Mouse (Mus musculus) limb, embryonic 10.5 days (tissue): ENCODE data around the gene Dguok. TPM values are rescaled to one million over a fixed set of nuclear protein-coding genes. Genes with fewer than 3 reads are reported as not detected.

Experiments
- DNase-seq: peaks from one replicate; pipeline ENCODE4 v3.0.0-alpha.2; 2017; ENCODE audit warnings: low spot score
- H3K27ac ChIP-seq: fragments of 300-500 bp; sonication (generic); 2 replicates; pipeline ENCODE4 v1.5.1; 2016; ENCODE audit warnings: mild to moderate bottlenecking
- H3K27me3 ChIP-seq: fragments of 300-500 bp; sonication (generic); 2 replicates; pipeline ENCODE4 v1.6.1; 2016; ENCODE audit warnings: low read depth, mild to moderate bottlenecking; ENCODE audit not compliant: poor library complexity, severe bottlenecking
- H3K36me3 ChIP-seq: fragments of 300-500 bp; sonication (generic); 2 replicates; pipeline ENCODE4 v1.6.1; 2016; ENCODE audit warnings: mild to moderate bottlenecking, moderate library complexity
- H3K4me1 ChIP-seq: fragments of 300-500 bp; sonication (generic); 2 replicates; pipeline ENCODE4 v1.6.1; 2016
- H3K4me3 ChIP-seq: fragments of 300-500 bp; sonication (generic); 2 replicates; pipeline ENCODE4 v1.5.1; 2016; ENCODE audit warnings: mild to moderate bottlenecking, moderate library complexity
- H3K9me3 ChIP-seq: fragments of 300-500 bp; sonication (generic); replicated peaks from 2 replicates; pipeline ENCODE4 v1.6.1; 2016; ENCODE audit warnings: mild to moderate bottlenecking
- WGBS: fragments of 180-500 bp; shearing (Covaris S2); methylation state at CpG from one replicate; pipeline ENCODE4 v1.1.7; 2016; 5-methylcytosine and 5-hydroxymethylcytosine counted together
- polyA plus RNA-seq: library from polyadenylated mRNA; unstranded; fragments of >200 nt; fragmentation: Nextera tagmentation; extraction: Ambion mirVana; gene quantifications from 2 replicates; pipeline ENCODE4 v1.2.1, GENCODE M21; 2016

Gene Dguok
- polyA plus RNA-seq, 1 experiment from 2014 or later = 69.5 TPM

- Histone ChIP-seq H3K36me3 (peaks cover 61% of the 10 kb centered on the region), H3K27ac (no peak overlapping the region), H3K4me1 (no peaks in the 10 kb centered on the region), H3K9me3 (no peaks in the 10 kb centered on the region), H3K4me3 (no peak overlapping the region), H3K27me3 (no peaks in the 10 kb centered on the region)
- DNase-seq = no peak
- 90% methylated on average over 9 of the region's 9 CpGs for WGBS
Observed at GRCm38 (mm10) chr6:83496009-83496752, 10.6 kb downstream of the Dguok start.

DNA sequence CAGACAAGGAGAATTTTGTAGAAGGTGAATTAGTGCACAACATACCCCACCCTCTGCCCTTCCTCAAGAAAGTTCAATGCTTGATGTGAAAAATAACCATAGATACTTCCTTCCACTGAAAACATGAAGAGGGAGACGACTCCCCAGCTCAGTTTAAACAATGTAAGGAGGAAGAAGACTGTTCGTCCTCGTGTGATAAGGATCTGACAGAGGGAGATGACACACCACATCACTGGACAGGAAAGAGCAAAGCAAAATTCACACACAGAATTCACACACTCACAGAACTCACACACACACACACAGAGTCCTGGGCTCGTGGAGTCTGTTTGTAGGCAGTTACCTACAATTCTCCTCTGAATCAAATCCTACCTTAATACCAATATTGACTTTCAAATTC lies 16.1 kb downstream of the Dguok start:
- Histone ChIP-seq H3K9me3 (no peaks in the 10 kb centered on the region), H3K4me3 (no peak overlapping the region), H3K27me3 (no peaks in the 10 kb centered on the region), H3K36me3 (peaks cover 77% of the 10 kb centered on the region), H3K4me1 (no peaks in the 10 kb centered on the region), H3K27ac (no peak overlapping the region)
- 86% methylated on average over 4 of the region's 4 CpGs for WGBS
- no peak for DNase-seq

- 84% methylated on average over 5 of the region's 5 CpGs for WGBS
- Histone ChIP-seq H3K27ac (no peak overlapping the region), H3K36me3 (peaks cover 81% of the 10 kb centered on the region), H3K4me1 (no peaks in the 10 kb centered on the region), H3K9me3 (no peaks in the 10 kb centered on the region), H3K27me3 (no peaks in the 10 kb centered on the region), H3K4me3 (no peak overlapping the region)
- no peak for DNase-seq
Observed at GRCm38 (mm10) chr6:83488200-83488599, 18.6 kb downstream of the Dguok start.

GRCm38 (mm10) chr6:83487298-83487697 lies 19.5 kb downstream of the Dguok start:
- no peak for DNase-seq
- Histone ChIP-seq H3K4me3 (no peak overlapping the region), H3K27ac (no peak overlapping the region), H3K9me3 (no peaks in the 10 kb centered on the region), H3K36me3 (peaks cover 86% of the 10 kb centered on the region), H3K27me3 (no peaks in the 10 kb centered on the region), H3K4me1 (no peaks in the 10 kb centered on the region)
- 91% methylated on average over 4 of the region's 4 CpGs for WGBS

DNA sequence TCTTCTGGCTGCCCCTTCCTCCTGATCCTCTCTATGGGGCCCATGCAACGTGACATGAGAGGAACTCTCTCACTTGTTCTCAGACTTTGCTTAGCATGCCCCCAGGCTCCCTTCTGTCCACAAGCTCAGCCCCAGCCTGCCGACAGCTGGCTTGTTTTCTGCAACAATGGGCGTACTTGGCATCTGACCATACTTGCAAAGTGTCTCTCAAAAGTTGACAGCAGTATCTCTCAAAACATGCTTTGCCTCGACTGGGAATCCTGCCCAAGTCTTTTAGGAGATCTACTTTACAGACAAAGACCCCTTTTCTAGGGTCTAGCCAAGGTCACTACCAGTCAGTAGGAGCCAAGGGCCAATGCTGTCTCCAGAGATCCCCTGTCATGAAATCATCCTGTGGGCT lies 20.9 kb downstream of the Dguok start:
- Histone ChIP-seq H3K9me3 (no peaks in the 10 kb centered on the region), H3K27ac (no peak overlapping the region), H3K4me1 (no peaks in the 10 kb centered on the region), H3K4me3 (no peak overlapping the region), H3K36me3 (peaks cover 93% of the 10 kb centered on the region), H3K27me3 (no peaks in the 10 kb centered on the region)
- 82% methylated on average over 4 of the region's 4 CpGs for WGBS
- no peak for DNase-seq

DNA sequence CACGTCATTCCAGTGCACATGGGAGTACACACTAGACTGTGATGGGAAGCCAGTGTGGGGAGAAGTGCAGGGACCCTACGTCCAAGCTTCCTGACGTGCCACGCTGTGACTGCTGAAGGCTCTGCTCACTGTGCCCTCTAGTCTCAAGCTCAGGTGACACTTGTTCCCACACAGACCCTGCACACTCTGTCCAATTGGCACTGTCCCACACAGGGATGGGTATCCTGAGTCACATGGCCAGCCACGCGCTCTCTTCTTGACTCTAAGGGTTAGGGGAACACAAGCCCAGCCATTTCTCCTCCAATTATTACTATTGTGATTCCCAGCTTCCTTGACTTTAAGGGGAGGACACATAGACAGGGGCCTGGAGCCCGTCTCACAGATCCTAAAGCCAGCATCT lies 23.0 kb downstream of the Dguok start:
- no peaks in the 10 kb centered on the region for H3K27me3 ChIP-seq
- no peak overlapping the region for H3K27ac ChIP-seq
- H3K9me3 ChIP-seq = no peaks in the 10 kb centered on the region
- no peak for DNase-seq
- peaks cover 95% of the 10 kb centered on the region for H3K36me3 ChIP-seq
- H3K4me3 ChIP-seq = no peak overlapping the region
- 94% methylated on average over 7 of the region's 7 CpGs for WGBS
- H3K4me1 ChIP-seq = peaks cover 4% of the 10 kb centered on the region; the same call in 1 of the 2 replicates

- no peak for DNase-seq
- 56% methylated on average over 10 of the region's 10 CpGs for WGBS
- Histone ChIP-seq H3K27me3 (no peaks in the 10 kb centered on the region), H3K27ac (no peak overlapping the region), H3K4me1 (peaks cover 4% of the 10 kb centered on the region; the same call in 1 of the 2 replicates), H3K9me3 (no peaks in the 10 kb centered on the region), H3K36me3 (peaks cover 85% of the 10 kb centered on the region), H3K4me3 (no peak overlapping the region)
Observed at GRCm38 (mm10) chr6:83482418-83483085, 24.2 kb downstream of the Dguok start.

DNA sequence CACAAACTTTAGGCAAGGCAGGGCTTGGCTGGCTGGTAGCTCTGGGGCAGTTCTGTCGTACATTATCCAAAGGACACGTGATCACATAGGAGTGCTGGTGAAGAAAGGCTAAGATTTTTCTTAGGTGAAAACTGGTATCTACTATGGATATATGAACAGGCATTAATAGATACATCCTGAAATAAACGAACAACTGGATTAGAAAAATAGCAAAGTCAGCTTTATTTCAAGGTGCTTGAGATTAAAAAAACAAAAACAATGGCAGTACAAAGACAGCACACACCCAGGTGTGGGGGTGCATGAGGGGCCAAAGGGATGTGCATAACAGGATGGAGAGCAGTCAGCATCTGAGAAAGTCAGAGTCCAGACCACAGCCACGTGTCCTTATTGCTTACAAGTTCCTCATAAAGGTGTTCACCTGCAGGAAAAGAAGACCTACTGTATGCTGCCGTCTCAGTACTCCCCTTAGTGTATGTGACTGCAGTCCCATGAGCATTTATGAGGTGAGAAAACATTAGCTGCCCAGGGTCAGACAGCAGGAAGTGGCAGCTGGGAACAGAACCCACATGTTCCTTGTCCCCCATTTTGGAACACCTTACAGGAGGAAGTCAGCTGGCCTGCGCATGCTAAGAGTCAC lies 26.6 kb downstream of the Dguok start:
- H3K4me1 ChIP-seq = peaks cover 4% of the 10 kb centered on the region; the same call in 1 of the 2 replicates

GRCm38 (mm10) chr6:83479193-83479592 lies 27.6 kb downstream of the Dguok start:
- Histone ChIP-seq H3K4me1 (peaks cover 4% of the 10 kb centered on the region; the same call in 1 of the 2 replicates), H3K27ac (no peak overlapping the region), H3K4me3 (no peak overlapping the region), H3K27me3 (no peaks in the 10 kb centered on the region), H3K9me3 (no peaks in the 10 kb centered on the region), H3K36me3 (peaks cover 52% of the 10 kb centered on the region)
- DNase-seq = no peak
- 88% methylated on average over 2 of the region's 2 CpGs for WGBS

More for the DNA sequence above, 26.6 kb downstream of the Dguok start:
- Histone ChIP-seq H3K36me3 (peaks cover 61% of the 10 kb centered on the region), H3K27me3 (no peaks in the 10 kb centered on the region), H3K9me3 (no peaks in the 10 kb centered on the region), H3K27ac (no peak overlapping the region), H3K4me3 (no peak overlapping the region)
- no peak for DNase-seq
- WGBS = 90% methylated on average over 6 of the region's 6 CpGs

DNA sequence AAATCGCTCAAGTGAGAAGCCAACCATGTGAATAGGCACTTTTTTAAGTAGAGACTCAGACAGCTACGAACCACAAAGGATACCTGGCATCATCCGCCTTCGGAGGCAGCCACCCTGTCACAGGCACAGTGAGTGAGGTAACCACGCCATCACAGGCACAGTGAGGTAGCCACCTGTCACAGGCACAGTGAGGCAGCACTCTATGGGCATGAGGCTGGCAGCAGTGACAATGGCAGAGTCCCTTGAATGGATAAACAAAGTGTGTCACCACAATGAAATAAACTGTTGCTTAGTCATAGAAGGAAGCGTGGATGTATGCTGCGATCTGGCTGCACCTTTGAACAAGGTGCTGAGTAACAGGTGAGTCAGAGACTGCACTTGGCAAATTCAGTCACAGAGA lies 28.1 kb downstream of the Dguok start:
- 94% methylated on average over 7 of the region's 7 CpGs for WGBS
- Histone ChIP-seq H3K27me3 (no peaks in the 10 kb centered on the region), H3K27ac (no peak overlapping the region), H3K9me3 (no peaks in the 10 kb centered on the region), H3K36me3 (peaks cover 46% of the 10 kb centered on the region), H3K4me1 (peaks cover 4% of the 10 kb centered on the region; the same call in 1 of the 2 replicates), H3K4me3 (no peak overlapping the region)
- no peak for DNase-seq

DNA sequence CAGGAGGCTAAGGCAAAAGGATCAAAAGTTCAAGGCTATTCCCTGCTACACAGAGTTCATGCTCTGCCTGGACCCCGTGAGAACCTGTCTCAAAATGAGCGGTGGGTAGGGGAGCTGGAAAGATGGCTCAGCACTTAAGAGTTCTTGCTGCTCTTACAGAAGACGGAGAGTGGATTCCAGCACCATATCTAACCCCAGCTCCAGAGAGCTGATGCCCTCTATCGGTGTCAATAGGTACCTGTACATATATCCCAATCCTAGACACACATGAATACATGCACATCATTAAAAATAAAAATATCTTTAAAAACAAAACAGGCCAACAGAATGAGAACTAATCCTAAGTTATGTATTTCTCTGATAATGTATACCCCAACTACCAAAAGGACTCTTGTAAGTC lies 28.6 kb downstream of the Dguok start:
- H3K9me3 ChIP-seq = no peaks in the 10 kb centered on the region
- H3K27me3 ChIP-seq = no peaks in the 10 kb centered on the region
- peaks cover 4% of the 10 kb centered on the region; the same call in 1 of the 2 replicates for H3K4me1 ChIP-seq
- no peak overlapping the region for H3K27ac ChIP-seq
- peaks cover 45% of the 10 kb centered on the region for H3K36me3 ChIP-seq
- 66% methylated on average over 4 of the region's 4 CpGs for WGBS
- DNase-seq = no peak
- H3K4me3 ChIP-seq = no peak overlapping the region

- peaks cover 19% of the 10 kb centered on the region for H3K36me3 ChIP-seq
- DNase-seq = no peak
- peaks cover 2% of the 10 kb centered on the region; the same call in 1 of the 2 replicates for H3K4me1 ChIP-seq
- H3K4me3 ChIP-seq = no peak overlapping the region
- 80% methylated on average over 7 of the region's 7 CpGs for WGBS
- no peaks in the 10 kb centered on the region for H3K9me3 ChIP-seq
- H3K27ac ChIP-seq = no peak overlapping the region
- H3K27me3 ChIP-seq = no peaks in the 10 kb centered on the region
Observed at GRCm38 (mm10) chr6:83475431-83475830, 31.3 kb downstream of the Dguok start.

DNA sequence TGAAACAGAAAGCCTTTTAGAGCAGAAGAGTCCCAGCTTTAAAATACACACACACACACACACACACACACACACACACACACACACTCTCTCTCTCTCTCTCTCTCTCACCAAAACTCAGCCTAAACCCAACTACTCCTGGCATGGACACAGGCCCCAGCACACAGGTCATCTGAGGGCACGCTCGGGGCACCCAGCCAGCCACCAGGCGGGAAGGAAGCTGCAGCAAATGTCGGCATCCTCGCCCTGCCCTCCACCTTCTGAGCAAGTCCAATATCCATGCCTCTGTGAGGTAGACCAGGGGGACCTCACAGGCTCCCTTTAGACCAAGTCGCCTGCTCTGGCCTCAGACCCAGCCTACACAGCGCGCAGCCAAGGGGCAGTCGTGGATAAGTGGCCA lies 33.5 kb downstream of the Dguok start:
- no peak for DNase-seq
- H3K9me3 ChIP-seq = no peaks in the 10 kb centered on the region
- H3K27ac ChIP-seq = no peak overlapping the region
- 84% methylated on average over 9 of the region's 9 CpGs for WGBS
- H3K4me3 ChIP-seq = no peak overlapping the region
- 0 out of 2 replicates have a peak, but pooled peaks cover 3% of the 10 kb centered on the region for H3K4me1 ChIP-seq
- no peaks in the 10 kb centered on the region for H3K27me3 ChIP-seq
- no peaks in the 10 kb centered on the region for H3K36me3 ChIP-seq
